Mouse (Mus musculus) ES-E14 (cell line): ENCODE results near the gene Krtcap2.

Experiments
- CHD2 ChIP-seq: IDR thresholded peaks from 2 replicates; pipeline ENCODE4 v1.6.1; 2014; ENCODE audit warnings: mild to moderate bottlenecking, low read depth, low read length, inconsistent platforms
- HCFC1 ChIP-seq: IDR thresholded peaks from 2 replicates; pipeline ENCODE4 v1.6.1; 2012; ENCODE audit warnings: low read length, inconsistent platforms, borderline replicate concordance; ENCODE audit not compliant: insufficient read depth
- MAFK ChIP-seq: IDR thresholded peaks from 2 replicates; pipeline ENCODE4 v1.6.1; 2014; ENCODE audit warnings: mild to moderate bottlenecking, low read depth, low read length, inconsistent platforms; ENCODE audit not compliant: insufficient read depth
- ZC3H11A ChIP-seq: IDR thresholded peaks from 2 replicates; pipeline ENCODE4 v1.6.1; 2012; ENCODE audit warnings: low read depth, mild to moderate bottlenecking, inconsistent platforms, low read length, borderline replicate concordance

- TF ChIP-seq MAFK (no peak), HCFC1 (no peak), ZC3H11A (no peak), CHD2 (no peak)
Observed at GRCm38 (mm10) chr3:89270891-89271290, 25.1 kb downstream of the Krtcap2 start.
